In genomic region chr9:108689106-108689505, GRCm38 (mm10) we compare ENCODE assay signal across 8 mouse cellular contexts. TPM values are rescaled to one million over a fixed set of nuclear protein-coding genes. Genes with fewer than 3 reads are reported as not detected.
A peak's percentile ranks its signal among the peaks of the same experiment; 100 is the strongest.
DNase-seq lines count a peak whose midpoint lies in the region; ATAC-seq lines count a peak whose summit lies in the region.

Gene Prkar2a (plus strand): TSS chr9:108689314.

- no peak within 1 kb of the TSS for H3K4me3 ChIP-seq in heart, embryonic 10.5 days

- no peak within 1 kb of the TSS for H3K27ac ChIP-seq in heart, embryonic 10.5 days

- H3K27me3 ChIP-seq in heart, embryonic 10.5 days (ENCODE audit: insufficient read depth, poor library complexity, severe bottlenecking): peaks cover 11% of the 10 kb centered on the region

- 80% methylated on average over 1 of the region's 1 CpGs for WGBS in heart, embryonic 10.5 days

- H3K9me3 ChIP-seq in heart, embryonic 10.5 days: no peaks in the 10 kb centered on the region

- H3K36me3 ChIP-seq in heart, embryonic 10.5 days: 0 out of 2 replicates have a peak, but pooled peaks cover 12% of the 10 kb centered on the region

- H3K4me1 ChIP-seq in heart, embryonic 10.5 days: peaks cover 18% of the 10 kb centered on the region

- no peak for DNase-seq in layer of hippocampus, adult 18-20 months (ENCODE audit: low spot score in 2 of 2)
- DNase-seq in layer of hippocampus, adult 11-12 months (ENCODE audit: low spot score): no peak
- DNase-seq in embryo, embryonic 11 days: peak; percentile 76
- no peak for DNase-seq in heart, embryonic 10.5 days (ENCODE audit: low spot score)
- no peak for DNase-seq in left cerebral cortex, adult 8-10 months (ENCODE audit: low spot score in 2 of 2)
- no peak for DNase-seq in cerebellum, postnatal 36 days
- no peak for DNase-seq in urinary bladder, postnatal 36 days (ENCODE audit: low spot score in 2 of 2)

- no peak for ATAC-seq in monocyte, adult 5-6 weeks (replicated peaks; ENCODE audit: insufficient number of reproducible peaks, low FRiP score, low TSS enrichment, poor library complexity, severe bottlenecking)

RNA-seq across cellular contexts. Expression of gene Prkar2a, which starts in this region (rescaled TPM):
- total RNA-seq in layer of hippocampus, adult 18-20 months (2021): 10 to 100 TPM; 44.8 to 49.0 TPM
- polyA plus RNA-seq in heart, embryonic 10.5 days (2016; fragmentation: Nextera tagmentation; extraction: Ambion mirVana): 26.5 and 29.1 TPM in 2 replicates
- total RNA-seq in left cerebral cortex, adult 8-10 months (2022): 10 to 100 TPM; 45.9 to 52.1 (median 49.3) TPM
- total RNA-seq in monocyte, adult 5-6 weeks (2017): 13.1 to 24.5 TPM (median 23.8 TPM) in 3 replicates
